Mouse (Mus musculus) fat pad, adult 2 months (tissue): ENCODE results near the gene Apod.
"Not testable (repeated sequence)": the region's sequence is repeated elsewhere in the genome, so short reads cannot be mapped to it uniquely, and the experiment has no call there.

Source experiments
- DNase-seq: peaks from one replicate; pipeline ENCODE4 v3.0.0-alpha.2; 2011; ENCODE audit warnings: low read depth, low spot score; ENCODE audit errors: extremely low read depth

Apod gene

GRCm38 (mm10) chr16:31314497-31315233 is at the start of gene Apod:
Gene Apod, minus strand, starts transcription at chr16:31314808.
- no peak for DNase-seq

- DNase-seq, result no peak
Observed at GRCm38 (mm10) chr16:31363685-31364436, 49.3 kb upstream of the Apod start.

GRCm38 (mm10) chr16:31359542-31359941 is 44.9 kb upstream of the Apod start:
- no peak for DNase-seq

- DNase-seq, result no peak
Observed at GRCm38 (mm10) chr16:31358991-31359390, 44.4 kb upstream of the Apod start.

- DNase-seq, result no peak
Observed at GRCm38 (mm10) chr16:31358576-31358975, 44.0 kb upstream of the Apod start.

GRCm38 (mm10) chr16:31355882-31356281 is 41.3 kb upstream of the Apod start:
- no peak for DNase-seq

- DNase-seq, result no peak
Observed at GRCm38 (mm10) chr16:31354341-31355329, 40.0 kb upstream of the Apod start.

GRCm38 (mm10) chr16:31352996-31353395 is 38.4 kb upstream of the Apod start:
- DNase-seq, result no peak

GRCm38 (mm10) chr16:31347581-31347980 is 33.0 kb upstream of the Apod start:
- no peak for DNase-seq

- no peak for DNase-seq
Observed at GRCm38 (mm10) chr16:31342966-31343365, 28.4 kb upstream of the Apod start.

- no peak for DNase-seq
Observed at GRCm38 (mm10) chr16:31342556-31342955, 27.9 kb upstream of the Apod start.

- no peak for DNase-seq
Observed at GRCm38 (mm10) chr16:31339332-31339731, 24.7 kb upstream of the Apod start.

GRCm38 (mm10) chr16:31337956-31338355 is 23.3 kb upstream of the Apod start:
- DNase-seq, result no peak

GRCm38 (mm10) chr16:31334796-31335195 is 20.2 kb upstream of the Apod start:
- DNase-seq, result no peak

- DNase-seq, result no peak
Observed at GRCm38 (mm10) chr16:31332586-31332985, 18.0 kb upstream of the Apod start.

GRCm38 (mm10) chr16:31330970-31331369 is 16.4 kb upstream of the Apod start:
- not testable (repeated sequence) for DNase-seq

GRCm38 (mm10) chr16:31329668-31330067 is 15.1 kb upstream of the Apod start:
- DNase-seq, result no peak

- DNase-seq, result no peak
Observed at GRCm38 (mm10) chr16:31327891-31328290, 13.3 kb upstream of the Apod start.

GRCm38 (mm10) chr16:31327430-31327829 is 12.8 kb upstream of the Apod start:
- DNase-seq, result no peak

- DNase-seq, result no peak
Observed at GRCm38 (mm10) chr16:31326679-31327078, 12.1 kb upstream of the Apod start.

- DNase-seq, result no peak
Observed at GRCm38 (mm10) chr16:31325966-31326365, 11.4 kb upstream of the Apod start.
